Mouse (Mus musculus): Measurements from ENCODE around the gene Gm28308. TPM values are rescaled to one million over a fixed set of nuclear protein-coding genes. Genes with fewer than 3 reads are reported as not detected.

The Gm28308 gene
- total RNA-seq, 2 experiments from 2014 or later: not detected

- DNase-seq: no peak
- intact Hi-C loops (cut with DNase I): loop anchor here (2.0 to 5.0 kb wide), 3 partner anchors 350 to 1040 kb away; no protein-coding TSS in a partner anchor
These were observed 9.0 kb upstream of the Gm28308 start for GRCm38 (mm10) chr6:52221993-52222685.

GRCm38 (mm10) chr6:52221337-52221992, 8.3 kb upstream of the Gm28308 start, which contains the start of gene Hoxa7:
TSS of gene Hoxa7 (minus strand) at chr6:52221854.
- DNase-seq: peak; percentile 88 to 92
- intact Hi-C loops (cut with DNase I): loop anchor here (2.0 to 5.0 kb wide), 3 partner anchors 349 to 1039 kb away; no protein-coding TSS in a partner anchor

GRCm38 (mm10) chr6:52220865-52221310, 7.7 kb upstream of the Gm28308 start:
- intact Hi-C loops (cut with DNase I): loop anchor here (2.0 to 5.0 kb wide), 3 partner anchors 349 to 1039 kb away; no protein-coding TSS in a partner anchor
- DNase-seq: no peak

- intact Hi-C loops (cut with DNase I): loop anchor here (2.0 to 5.0 kb wide), 3 partner anchors 348 to 1038 kb away; no protein-coding TSS in a partner anchor
- peak in 1 of 2 experiments; percentile 37 for DNase-seq
These were observed 7.1 kb upstream of the Gm28308 start for GRCm38 (mm10) chr6:52220003-52220864.

- intact Hi-C loops (cut with DNase I): no loop called here
- peak in 1 of 2 experiments; percentile 29 for DNase-seq
These were observed 6.2 kb upstream of the Gm28308 start for GRCm38 (mm10) chr6:52219234-52219942.

- intact Hi-C loops (cut with DNase I): no loop called here
- DNase-seq: peak in 1 of 2 experiments; percentile 40
These were observed 5.6 kb upstream of the Gm28308 start for GRCm38 (mm10) chr6:52218643-52219215.

GRCm38 (mm10) chr6:52217895-52218642, 4.9 kb upstream of the Gm28308 start:
- peak in 1 of 2 experiments; percentile 33 for DNase-seq
- intact Hi-C loops (cut with DNase I): no loop called here

- DNase-seq: peak in 1 of 2 experiments; percentile 43
- intact Hi-C loops (cut with DNase I): no loop called here
These were observed 4.3 kb upstream of the Gm28308 start for GRCm38 (mm10) chr6:52217459-52217768.

- DNase-seq: peak in 1 of 2 experiments; percentile 30
- intact Hi-C loops (cut with DNase I): no loop called here
These were observed 3.7 kb upstream of the Gm28308 start for GRCm38 (mm10) chr6:52216691-52217458.

GRCm38 (mm10) chr6:52215771-52216535, 2.8 kb upstream of the Gm28308 start:
- intact Hi-C loops (cut with DNase I): no loop called here
- no peak for DNase-seq

- intact Hi-C loops (cut with DNase I): no loop called here
- no peak for DNase-seq
These were observed 1.9 kb upstream of the Gm28308 start for GRCm38 (mm10) chr6:52215070-52215469.

GRCm38 (mm10) chr6:52214271-52214670, 1.1 kb upstream of the Gm28308 start:
- DNase-seq: no peak
- intact Hi-C loops (cut with DNase I): no loop called here

- intact Hi-C loops (cut with DNase I): no loop called here
- no peak for DNase-seq
These were observed 502 bp downstream of the Gm28308 start for GRCm38 (mm10) chr6:52212556-52213118.

- intact Hi-C loops (cut with DNase I): no loop called here
These were observed 1.2 kb downstream of the Gm28308 start for GRCm38 (mm10) chr6:52211961-52212360.

GRCm38 (mm10) chr6:52211170-52211935, 1.8 kb downstream of the Gm28308 start:
- DNase-seq: peak; percentile 76 to 80

More at GRCm38 (mm10) chr6:52211961-52212360, 1.2 kb downstream of the Gm28308 start:
- no peak for DNase-seq

GRCm38 (mm10) chr6:52209685-52210046, 3.5 kb downstream of the Gm28308 start:
- intact Hi-C loops (cut with DNase I): no loop called here
- no peak for DNase-seq

More at GRCm38 (mm10) chr6:52211170-52211935, 1.8 kb downstream of the Gm28308 start:
- intact Hi-C loops (cut with DNase I): no loop called here

Measured in heart, postnatal 10 days (tissue).